Mouse (Mus musculus): ENCODE measurements around the gene Sgcd. TPM values are rescaled to one million over a fixed set of nuclear protein-coding genes. Genes with fewer than 3 reads are reported as not detected.

Gene Sgcd
- polyA plus RNA-seq (2017; shearing (Covaris generic)) = under 1 TPM in 1 of 2 experiments, not detected in 1; 0.09 TPM

DNA sequence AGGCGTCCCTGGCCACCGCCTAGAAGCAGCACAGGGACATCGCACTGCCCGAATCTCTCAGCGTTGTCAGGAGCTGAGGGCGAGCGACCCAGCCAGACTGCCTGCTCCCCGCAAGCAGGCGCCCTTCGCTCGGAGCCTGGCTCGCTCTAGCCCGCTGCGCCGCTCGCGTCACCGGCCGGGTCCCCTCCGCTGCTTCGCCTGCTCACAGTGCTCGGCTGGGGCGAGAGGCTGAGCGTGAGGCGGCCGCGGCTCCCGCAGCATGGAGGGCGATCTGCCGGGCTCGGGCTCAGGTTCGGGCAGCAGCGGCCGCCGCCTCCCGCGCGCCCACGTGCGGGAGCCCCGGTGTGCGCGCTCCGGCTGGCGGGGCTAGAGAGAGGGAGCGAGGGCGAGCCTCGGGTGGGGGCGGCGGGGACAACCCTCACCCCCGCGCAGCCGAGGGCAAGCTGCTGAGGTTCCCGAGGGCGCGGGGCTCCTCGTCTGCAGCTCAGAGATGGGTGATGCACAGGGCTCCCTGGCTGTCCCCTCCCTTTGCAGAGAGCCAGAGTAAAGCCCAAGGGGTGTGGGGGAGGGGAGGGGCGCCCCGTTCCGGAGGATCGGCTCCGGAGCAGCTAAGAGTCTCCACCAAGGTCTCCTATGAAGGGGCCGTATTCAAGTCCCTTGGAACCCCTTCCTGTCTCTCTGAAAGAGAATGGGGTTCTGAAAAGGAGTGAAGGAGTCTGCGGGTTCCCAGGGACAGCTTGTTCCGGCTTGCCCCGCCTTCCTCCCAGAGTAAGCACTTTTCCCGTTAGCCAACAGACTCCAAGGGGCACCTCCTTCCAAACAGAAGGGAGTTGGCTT, at the start of gene Sgcd:
Gene Sgcd (minus strand): TSS at position 273 of the 837 bp plus-strand sequence.

